Mouse (Mus musculus) regulatory T cell (primary cell): ENCODE data around the gene Rnf166.

Experiments used
- in situ Hi-C: fragments of 300-600 bp; cut with MboI, MseI; formaldehyde crosslinking; loops from one replicate; pipeline ENCODE4 v1.15.1; 2025; ENCODE audit warnings: high pct_unique_total_duplicates

Rnf166 gene

DNA sequence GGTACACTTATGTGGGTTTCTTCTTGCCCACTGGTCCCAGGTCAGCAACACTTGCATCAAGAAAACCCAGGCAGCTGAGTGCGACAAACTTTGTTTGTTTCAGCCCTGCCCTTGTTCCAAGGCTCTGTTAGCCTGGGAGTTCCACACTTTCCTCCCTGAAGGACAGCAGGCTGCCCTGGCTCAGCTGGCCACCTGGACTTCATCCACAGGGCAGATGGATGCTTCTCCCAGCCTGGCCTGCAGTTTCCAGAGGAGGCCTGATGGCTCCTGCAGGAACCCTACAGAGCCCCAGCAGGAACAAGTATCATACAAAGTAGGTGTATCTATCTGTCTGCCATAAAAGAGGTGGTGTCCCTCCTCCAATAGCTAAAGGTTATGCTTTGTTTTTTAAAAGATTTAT lies 34.5 kb downstream of the Rnf166 start:
- in situ Hi-C loops: loop anchor here (5.0 kb wide), 1 partner anchor 614 kb away; the partner anchor contains the start of gene Klhdc4

DNA sequence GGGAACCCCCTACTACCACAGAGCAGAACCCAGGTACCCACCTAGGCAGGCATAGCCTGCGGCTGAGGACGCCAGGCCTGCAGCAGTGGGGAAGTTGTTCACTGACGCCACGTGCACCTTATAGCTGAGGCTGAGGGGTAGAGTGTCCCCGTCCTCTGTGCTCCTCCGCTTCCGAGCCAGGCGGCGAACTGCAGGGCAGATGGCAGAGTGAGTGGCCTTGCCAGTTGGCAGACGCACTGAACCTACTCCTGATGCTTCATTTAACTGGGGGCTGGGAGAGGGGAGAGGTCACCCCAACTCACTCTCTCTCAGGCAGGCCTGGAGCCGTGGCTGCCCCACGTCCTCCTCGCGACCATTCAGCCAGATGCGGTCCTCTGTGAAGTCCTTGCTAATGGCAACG lies 36.5 kb downstream of the Rnf166 start:
- in situ Hi-C loops: no loop called here

DNA sequence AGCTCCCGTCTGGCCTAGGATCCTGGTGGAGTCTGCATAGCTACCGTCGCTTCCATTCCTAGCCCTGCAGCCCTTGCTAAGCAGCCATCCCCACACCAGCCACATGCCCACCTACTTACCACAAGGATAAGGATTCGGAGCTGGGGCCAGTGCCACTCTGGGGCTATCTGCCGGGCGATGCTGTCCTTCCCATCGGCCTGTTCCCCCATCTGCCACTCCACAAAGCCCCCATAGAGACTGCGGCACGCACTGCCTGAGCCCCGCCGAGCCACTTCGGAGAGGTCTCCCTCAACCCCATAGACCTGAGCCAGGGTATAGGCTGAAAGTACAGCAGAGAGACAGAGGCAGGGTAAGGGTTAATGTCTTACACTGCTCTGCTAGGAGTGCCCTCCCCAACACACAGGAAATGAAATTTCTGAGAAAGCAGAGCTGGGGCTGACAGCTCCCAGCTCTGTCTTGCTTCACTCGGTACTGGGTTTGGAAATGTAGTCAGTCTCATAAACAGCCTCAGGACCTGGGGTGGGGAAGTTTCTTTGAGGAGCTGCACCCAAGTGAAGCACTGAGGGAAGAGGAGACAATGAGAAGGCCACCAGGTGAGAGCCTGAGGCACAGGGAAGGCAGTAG lies 38.0 kb downstream of the Rnf166 start:
- in situ Hi-C loops: no loop called here

DNA sequence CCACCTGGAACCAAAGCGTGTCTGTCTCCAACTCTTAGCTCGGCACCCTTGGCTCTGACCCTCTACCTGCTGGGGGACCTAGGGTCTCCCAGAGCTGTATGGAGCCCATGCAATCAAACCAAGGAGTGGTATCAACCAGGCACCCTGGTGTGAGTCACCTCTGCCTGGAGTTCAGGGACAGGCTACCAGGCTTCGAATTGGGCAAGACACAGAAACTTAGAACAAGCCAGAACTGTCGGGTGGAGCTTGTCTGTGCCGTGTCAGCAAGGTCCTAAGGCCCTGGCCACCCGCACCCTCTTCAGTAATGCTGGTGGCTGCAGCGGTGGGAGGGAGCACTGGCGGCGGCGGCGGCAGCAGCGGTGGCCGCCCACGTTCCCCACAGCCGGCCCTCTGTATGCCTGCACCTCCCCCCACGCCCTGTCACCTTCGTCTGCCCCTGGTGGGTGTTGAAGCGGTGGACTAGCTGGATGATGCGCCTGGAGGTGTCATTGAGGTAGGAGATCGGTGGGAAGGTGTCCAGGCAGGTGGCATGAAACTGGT lies 39.2 kb downstream of the Rnf166 start:
- in situ Hi-C loops: no loop called here

DNA sequence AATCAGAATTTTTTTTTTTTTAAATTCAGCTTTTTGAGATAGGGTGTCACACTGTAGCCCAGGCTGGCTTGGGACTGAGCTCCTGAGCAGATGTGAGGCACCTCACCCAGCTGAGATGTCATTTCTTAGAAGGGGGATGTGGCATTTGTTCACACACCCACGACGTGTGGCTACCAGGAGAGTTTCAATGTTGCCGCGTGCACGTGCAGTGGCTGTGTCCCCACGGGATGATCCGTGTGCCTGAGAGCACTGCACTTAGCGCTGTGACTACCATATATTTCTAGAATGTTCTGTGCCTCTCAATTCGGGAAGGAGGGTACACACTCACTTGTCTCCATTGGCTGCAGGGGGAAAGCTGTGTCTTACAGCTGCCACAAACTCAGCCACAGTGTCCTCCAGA lies 39.7 kb downstream of the Rnf166 start:
- in situ Hi-C loops: no loop called here

DNA sequence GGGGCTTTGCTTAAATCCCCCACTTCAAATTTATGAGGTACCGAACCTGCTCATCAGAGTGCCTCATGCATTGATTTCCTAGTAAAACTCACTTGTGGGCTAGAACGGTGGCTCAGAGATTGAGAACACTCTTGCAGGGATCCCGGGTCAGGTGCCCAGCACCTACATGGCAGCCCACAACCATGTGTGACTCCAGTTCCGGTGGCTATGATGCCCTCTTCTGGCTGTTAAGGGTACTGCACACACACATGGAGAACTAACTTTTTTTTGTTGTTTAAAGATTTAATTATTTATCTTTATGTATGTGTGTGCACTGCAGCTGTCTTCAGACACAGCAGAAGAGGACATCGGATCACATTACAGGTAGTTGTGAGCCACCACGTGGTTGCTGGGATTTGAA lies 40.5 kb downstream of the Rnf166 start:
- in situ Hi-C loops: no loop called here

DNA sequence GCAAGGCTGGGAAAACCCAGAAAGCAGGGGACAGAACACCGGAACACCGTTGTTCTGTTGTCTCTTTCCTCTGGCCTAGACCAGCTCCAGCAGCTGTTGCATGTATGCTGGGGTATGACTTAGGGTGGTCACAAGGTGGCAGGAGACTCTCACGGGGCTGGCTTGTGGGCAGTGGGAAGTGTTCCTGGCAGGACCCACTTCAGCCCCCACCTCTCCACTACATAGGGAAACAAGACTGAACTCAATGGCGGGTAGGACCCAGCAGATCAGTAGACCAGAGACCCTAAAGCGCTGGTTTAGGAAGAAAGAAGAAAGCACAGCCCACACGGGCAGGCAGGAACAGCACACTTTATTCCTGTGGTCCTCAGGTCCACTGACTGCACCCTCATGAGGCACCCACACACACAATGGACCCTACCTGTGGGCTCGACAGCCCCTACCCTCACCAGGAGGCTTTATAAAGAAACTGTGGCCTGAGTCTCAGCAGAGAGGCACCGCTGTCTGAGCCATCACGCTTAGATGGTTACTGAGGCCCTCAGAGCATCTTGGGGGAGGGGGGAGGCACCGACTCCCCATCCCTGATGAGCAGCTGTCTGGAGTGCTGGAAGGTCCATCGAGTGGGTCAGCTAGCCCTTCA lies 42.5 kb downstream of the Rnf166 start:
- in situ Hi-C loops: loop anchor here (5.0 kb wide), 2 partner anchors 39 to 151 kb away; partner anchors contain the start of gene Zfpm1

DNA sequence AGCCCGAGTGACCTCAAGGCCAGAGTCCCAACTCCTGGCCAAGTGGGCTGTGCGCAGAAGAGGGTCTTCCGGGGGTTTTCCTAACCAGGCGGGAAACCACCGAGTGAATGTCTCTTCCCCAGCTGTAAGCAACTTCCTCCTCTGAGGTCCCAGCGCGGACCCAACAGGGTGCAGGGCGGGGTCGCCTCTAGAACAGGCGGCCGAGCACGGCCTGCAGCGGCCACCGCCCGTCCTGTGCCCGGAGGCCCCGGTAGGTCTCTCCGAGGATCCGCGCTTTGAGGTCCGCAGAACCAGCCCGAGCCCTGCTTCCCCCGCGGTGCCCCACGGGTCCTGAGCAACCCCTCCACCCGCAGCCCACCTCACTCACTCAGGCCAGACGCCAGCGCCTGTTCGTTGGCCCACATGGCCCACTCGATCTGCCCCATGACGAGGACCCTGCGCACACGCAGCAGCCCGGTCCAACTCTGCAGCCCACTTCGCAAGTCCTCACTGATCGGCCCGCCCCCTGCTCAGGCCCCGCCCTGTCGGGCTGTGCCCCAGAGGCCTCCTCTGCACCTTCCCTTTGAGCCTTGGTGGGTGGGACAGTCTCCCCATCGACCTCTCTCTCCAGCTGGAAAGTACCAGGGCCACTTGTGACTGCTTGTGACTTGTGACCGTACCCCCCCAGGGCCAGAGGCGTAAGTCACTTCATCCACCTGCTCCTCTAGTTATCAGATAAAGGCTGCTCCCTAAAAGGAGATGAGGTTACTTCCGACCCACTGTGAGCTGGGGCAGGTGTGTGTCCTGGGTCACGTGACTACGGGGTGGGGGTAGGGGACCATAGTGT lies 43.2 kb downstream of the Rnf166 start, which contains the start of gene Cyba:
Gene Cyba, minus strand, starts transcription at position 488 of the 826 bp plus-strand sequence.
- in situ Hi-C loops: loop anchor here (5.0 kb wide), 2 partner anchors 40 to 150 kb away; partner anchors contain the start of gene Zfpm1

DNA sequence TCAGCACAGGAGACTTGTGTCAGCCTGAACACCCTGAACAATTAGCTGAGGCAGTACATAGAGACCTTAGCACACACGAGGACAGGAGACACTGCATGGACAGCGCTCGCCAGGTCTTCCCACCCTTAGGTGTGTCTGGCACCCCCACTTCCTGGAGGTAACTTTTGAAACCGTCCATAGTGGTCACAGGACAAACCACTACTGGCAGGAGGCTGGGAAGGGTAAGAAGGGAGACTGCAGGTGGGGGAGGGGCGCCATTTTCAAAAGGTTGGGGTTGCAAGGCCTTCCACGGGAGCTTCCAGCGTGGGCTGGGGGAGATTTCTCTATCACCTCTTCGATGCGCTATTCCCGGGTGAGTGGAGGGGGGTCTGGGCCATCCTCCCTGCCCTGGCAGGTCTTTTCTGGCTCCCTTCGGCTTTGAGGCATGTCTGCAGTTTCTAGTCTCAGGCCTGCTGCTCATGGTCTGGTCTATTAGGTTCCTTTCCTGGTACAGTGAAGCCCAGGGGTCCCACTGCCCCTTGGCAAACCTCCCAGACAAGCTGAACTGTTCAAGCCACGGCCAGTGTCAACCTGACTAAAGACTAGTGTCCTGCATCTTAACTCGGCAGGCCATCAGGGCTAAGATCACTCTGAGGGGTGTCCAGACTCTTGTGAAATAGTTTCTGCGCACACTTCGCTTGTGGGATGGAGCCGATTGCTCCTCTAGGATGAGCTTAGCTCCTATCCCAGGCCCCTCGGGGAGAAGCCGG lies 44.0 kb downstream of the Rnf166 start:
- in situ Hi-C loops: loop anchor here (5.0 kb wide), 2 partner anchors 40 to 150 kb away; partner anchors contain the start of gene Zfpm1

DNA sequence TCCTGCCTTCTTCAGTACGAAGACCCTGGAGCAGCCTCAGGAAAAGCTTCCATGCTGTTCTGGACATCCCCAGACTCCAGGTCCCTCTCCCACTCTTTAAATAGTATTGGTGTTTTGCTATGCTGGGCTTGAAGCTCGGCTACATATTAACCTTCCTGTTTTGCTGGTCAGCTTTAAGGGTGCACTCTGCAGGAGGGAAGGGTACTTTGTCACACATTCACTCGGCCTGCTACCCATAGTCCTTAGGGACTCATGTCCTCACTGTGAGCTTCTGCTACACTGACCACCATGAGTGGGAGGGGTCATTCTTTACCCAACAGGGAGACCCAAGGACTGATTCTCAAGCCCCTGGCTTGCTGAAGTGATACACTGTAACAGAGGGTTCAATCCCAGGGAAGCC lies 45.2 kb downstream of the Rnf166 start:
- in situ Hi-C loops: loop anchor here (5.0 kb wide), 2 partner anchors 42 to 148 kb away; partner anchors contain the start of gene Zfpm1

DNA sequence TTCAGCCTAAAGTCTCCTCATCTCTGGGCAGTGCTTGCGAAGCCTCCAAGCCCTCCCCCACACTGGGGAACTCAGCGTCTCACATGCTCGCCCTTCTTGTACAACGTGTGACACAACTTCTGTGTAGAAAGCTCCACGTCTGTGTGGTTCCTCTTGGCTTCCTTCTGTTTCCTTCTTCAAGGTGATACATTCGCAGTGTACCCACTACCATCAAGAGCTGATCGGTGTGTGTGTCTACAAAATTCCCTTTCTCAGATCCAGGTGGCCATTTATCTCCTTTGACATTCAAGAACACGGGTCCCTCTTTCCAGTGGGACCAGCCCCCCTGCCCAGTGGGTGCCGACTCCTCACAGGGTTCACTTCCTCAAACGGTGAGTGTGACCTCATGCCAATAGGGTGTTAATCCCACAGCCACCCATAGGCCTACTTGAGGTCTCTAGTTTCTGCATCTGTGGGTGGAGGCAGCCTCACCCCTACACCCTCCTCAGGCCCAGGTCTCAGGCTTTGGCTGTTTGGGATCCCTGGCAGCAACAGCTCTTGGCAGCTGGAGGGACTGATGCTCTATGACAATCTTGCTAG lies 45.7 kb downstream of the Rnf166 start:
- in situ Hi-C loops: loop anchor here (5.0 kb wide), 2 partner anchors 42 to 148 kb away; partner anchors contain the start of gene Zfpm1

DNA sequence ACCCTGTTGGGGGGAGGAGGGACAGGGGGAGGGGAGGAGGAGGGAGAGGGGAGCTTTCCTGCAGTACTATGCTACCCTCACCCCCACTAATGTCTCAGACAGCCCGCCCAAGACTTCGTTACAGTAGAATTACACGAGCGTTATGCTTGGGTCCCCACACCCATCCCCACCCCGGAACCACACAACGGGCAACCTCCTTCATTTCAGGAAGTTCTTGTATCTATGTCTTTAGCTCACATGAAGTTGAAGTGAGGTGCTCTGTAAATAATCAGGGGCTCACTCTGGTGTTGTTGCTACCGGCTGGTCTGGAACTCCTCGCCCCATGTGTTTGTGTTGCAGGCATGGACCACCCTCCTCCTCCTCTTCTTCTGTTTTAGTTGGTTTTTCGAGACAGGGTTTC lies 47.7 kb downstream of the Rnf166 start:
- in situ Hi-C loops: no loop called here

DNA sequence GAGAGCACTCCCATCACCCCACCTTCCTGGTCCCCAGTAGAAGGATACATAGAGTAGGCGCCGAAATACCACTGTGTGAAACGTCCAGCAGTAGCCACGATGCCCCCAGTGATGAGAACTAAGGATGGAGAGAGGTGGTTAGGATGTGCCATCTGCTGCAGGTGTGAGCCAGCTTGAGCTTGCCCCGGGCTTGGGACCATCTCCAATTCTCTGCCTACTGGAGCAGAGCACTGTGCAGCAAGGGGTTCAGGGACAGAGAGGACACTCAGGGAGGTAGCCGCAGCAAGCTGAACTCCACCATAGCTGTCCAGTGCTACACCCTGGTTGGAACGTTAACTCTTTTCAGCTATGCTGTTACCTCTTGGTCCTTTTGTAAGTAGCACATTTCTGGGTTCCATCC lies 48.3 kb downstream of the Rnf166 start:
- in situ Hi-C loops: no loop called here

DNA sequence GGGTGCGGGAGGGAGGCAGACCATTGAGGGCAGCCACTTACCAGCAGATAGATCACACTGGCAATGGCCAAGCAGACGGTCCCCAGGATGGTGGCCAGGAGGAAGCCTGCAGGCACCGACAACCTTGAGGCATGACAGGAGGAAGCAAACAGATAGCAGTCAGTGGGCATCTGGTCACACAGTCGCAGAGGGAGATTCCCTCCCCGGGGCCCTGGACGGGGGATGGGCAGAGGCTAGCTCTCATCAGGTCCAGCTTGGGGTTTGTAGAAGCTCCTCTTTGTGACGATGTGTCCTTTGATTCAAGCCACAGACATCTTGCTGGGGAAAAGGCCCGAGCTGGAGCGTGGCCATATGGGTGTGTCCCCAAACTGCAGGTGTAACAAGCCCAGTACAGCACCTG lies 49.7 kb downstream of the Rnf166 start:
- in situ Hi-C loops: no loop called here

DNA sequence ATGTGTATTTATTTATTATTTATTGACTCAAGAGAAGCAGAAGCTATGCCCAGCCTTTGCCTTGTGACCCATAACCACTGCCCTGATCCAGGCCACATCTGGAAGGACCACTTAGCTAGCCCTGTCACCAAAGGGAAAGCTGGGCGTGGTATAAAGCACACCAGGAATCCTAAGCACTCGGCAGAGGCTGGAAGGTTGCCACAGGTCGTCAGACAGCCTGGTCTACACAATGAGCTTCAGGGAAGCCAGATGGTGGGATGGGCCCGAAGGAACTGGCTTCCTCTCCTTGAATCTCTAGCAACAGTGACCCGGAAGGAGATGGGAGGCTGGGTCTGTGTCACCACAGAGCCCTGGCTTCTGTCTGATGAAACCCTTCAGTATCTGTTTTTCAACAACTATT lies 52.2 kb downstream of the Rnf166 start:
- in situ Hi-C loops: no loop called here

DNA sequence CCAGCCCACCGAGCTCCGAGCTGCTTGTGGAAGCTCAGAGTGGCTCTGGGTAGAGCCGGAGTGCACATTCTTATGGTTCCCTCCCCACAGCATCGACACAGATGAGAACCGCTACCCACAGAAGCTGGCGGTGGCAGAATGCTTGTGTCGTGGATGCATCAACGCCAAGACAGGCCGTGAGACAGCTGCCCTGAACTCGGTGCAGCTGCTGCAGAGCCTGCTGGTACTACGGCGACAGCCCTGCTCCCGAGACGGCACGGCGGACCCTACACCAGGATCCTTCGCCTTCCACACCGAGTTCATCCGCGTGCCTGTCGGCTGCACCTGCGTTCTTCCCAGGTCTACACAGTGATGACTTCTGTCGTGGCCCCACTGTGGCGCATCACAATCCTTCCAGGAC lies 52.6 kb downstream of the Rnf166 start:
- in situ Hi-C loops: no loop called here

DNA sequence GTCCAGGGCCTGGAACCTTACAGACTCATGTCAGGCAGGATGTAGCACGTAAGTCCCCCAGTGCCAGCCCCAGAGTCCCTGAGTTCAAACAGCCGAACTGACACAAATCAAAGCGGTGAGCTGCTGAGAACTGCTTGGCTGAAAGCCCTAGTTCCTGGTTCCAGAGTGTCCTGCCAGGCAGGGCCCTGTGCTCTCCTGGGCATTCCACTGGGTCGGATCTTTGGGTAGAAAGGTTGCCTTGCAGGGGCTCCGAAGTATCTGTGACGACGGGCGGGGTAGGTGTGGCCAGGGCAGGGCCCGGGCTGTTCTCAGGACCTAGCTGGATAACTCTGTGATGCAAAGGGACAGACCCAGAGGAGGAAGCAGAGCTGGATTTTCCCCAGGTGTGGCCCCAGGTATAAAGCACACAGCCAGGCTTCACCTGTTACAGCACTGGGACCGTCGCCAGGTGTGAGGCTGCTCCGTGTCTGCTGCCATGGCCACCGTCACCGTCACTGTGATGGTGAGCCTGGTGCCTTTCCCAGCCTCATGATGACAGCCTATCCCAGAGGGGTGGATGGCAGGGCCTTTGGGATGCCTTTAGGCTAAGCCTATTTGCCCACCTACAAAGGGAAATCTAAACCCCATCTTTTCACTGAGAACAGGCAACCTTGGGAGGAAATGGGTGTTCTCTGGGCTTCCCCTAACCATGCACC lies 54.3 kb downstream of the Rnf166 start, which contains the start of gene Il17c:
Gene Il17c, plus strand, starts transcription at position 645 of the 695 bp plus-strand sequence.
- in situ Hi-C loops: no loop called here

DNA sequence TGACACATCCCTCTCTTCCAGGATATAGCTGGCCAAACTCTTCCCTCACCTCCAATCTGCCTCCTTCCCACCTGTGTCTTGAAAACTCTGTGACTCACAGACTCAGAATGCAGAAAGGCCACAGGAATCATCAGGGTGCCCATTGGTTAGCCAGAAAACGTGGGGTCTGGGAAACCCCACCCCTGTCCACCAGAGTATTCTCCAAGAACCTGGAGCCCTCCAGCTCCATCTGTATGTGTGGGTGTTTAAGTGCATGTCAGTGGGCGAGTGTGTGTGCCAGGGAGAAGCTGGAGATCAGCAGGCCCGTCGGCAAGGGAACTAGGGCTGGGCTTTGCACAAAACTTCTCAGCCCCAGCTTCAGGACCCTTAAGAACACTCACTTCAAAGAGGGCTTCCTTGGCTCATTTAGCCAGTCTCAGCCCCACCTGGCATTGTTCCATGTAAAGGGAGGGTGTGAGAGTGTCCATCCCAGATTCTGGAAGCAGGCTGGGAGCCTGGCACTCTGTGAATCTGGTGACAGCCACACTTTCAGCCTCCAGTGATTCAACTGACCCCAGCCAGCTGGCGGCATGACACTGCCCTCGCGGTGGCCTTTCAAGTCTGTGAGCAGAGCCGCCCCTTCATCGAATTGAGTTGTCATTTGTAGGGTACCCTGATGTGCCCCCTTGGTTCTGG lies 55.8 kb downstream of the Rnf166 start:
- in situ Hi-C loops: no loop called here
